Mouse (Mus musculus): Measurements from ENCODE around the gene Olfr1085. TPM values are rescaled to one million over a fixed set of nuclear protein-coding genes. Genes with fewer than 3 reads are reported as not detected.
"Not testable (repeated sequence)": the region's sequence is repeated elsewhere in the genome, so short reads cannot be mapped to it uniquely, and the experiment has no call there.

The Olfr1085 gene
- not detected for total RNA-seq (2021)
- long read RNA-seq, experiment 1, result 0 reads
- long read RNA-seq, experiment 2, result 0 reads

- DNase-seq, result no peak
These were observed at the start of gene Olfr1085 for GRCm38 (mm10) chr2:86661919-86662318. Gene Olfr1085 (minus strand): TSS chr2:86662019.

- DNase-seq, result no peak
These were observed 36.5 kb upstream of the Olfr1085 start, which contains the start of gene Olfr1087 for GRCm38 (mm10) chr2:86698295-86698694. Gene Olfr1087 (minus strand): TSS chr2:86698395.

GRCm38 (mm10) chr2:86679992-86680391, 18.2 kb upstream of the Olfr1085 start, which contains the start of gene Olfr1086:
Gene Olfr1086 (minus strand): TSS chr2:86680092.
- DNase-seq, result no peak

- DNase-seq, result not testable (repeated sequence)
These were observed 22.2 kb downstream of the Olfr1085 start, which contains the start of gene Olfr1084 for GRCm38 (mm10) chr2:86639625-86640024. Gene Olfr1084 (minus strand): TSS chr2:86639725.

Other genes with a start within 250 kb of the Olfr1085 start
- gene Olfr1061, start 248.0 kb downstream of the Olfr1085 start, total RNA-seq (2021), result not detected
- gene Olfr1062, start 235.3 kb downstream of the Olfr1085 start, total RNA-seq (2021), result not detected
- not detected for gene Olfr1065, start 211.4 kb downstream of the Olfr1085 start, total RNA-seq (2021)
- not detected for gene Olfr1066, start 205.8 kb downstream of the Olfr1085 start, total RNA-seq (2021)
- not detected for gene Olfr228, start 174.6 kb downstream of the Olfr1085 start, total RNA-seq (2021)
- not detected for gene Olfr1076, start 153.6 kb downstream of the Olfr1085 start, total RNA-seq (2021)
- not detected for gene Olfr1079, start 119.5 kb downstream of the Olfr1085 start, total RNA-seq (2021)
- not detected for gene Olfr1080, start 103.8 kb downstream of the Olfr1085 start, total RNA-seq (2021)
- not detected for gene Olfr1082, start 63.1 kb downstream of the Olfr1085 start, total RNA-seq (2021)
- not detected for gene Olfr1084, start 22.3 kb downstream of the Olfr1085 start, total RNA-seq (2021)
- not detected for gene Olfr1086, start 18.1 kb upstream of the Olfr1085 start, total RNA-seq (2021)
- gene Olfr1087, start 36.4 kb upstream of the Olfr1085 start, total RNA-seq (2021), result not detected
- not detected for gene Olfr1089, start 71.7 kb upstream of the Olfr1085 start, total RNA-seq (2021)
- not detected for gene Olfr1090, start 97.0 kb upstream of the Olfr1085 start, total RNA-seq (2021)
- gene Olfr1093, start 120.5 kb upstream of the Olfr1085 start, total RNA-seq (2021), result not detected
- gene Olfr141, start 148.0 kb upstream of the Olfr1085 start, total RNA-seq (2021), result not detected
- not detected for gene Olfr1094, start 162.6 kb upstream of the Olfr1085 start, total RNA-seq (2021)
- not detected for gene Olfr1095, start 189.7 kb upstream of the Olfr1085 start, total RNA-seq (2021)
- not detected for gene Gm13723, start 212.8 kb upstream of the Olfr1085 start, total RNA-seq (2021)
- gene Olfr1097, start 230.2 kb upstream of the Olfr1085 start, total RNA-seq (2021), result not detected

Data from heart, adult 18-20 months (tissue).